ENCODE assay signal across 12 mouse cellular contexts in the genomic region with DNA sequence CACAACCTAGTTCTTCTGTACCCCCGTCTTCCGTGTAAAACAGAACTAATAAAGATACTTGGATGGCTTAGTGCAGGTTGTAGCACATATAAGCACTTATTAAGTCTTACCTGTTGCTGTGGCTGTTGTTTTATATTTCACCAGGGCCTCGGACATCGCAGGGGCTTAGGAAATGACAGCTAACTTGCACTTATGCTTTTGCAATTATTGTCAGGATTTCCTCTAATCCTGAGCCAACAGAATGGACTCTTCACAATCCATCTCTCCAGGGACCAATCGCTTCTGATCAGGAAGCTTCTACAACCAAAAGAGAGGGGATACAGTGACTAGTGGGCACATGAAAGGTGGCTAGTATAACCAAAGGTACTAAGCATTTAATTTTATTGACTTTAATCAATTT.
"Had no signal": no experiment of that assay in that cellular context is flagged by ENCODE, and none has a peak within 500 bp of the region (broad histone marks: within the 10 kb centered on the region; RNA-seq: fewer than 3 reads in every experiment).

No protein-coding gene starts in this region.

- DNase-seq: retina, postnatal 1 day; right cerebral cortex, adult 18-20 months; right cerebral cortex, postnatal 14 days; right cerebral cortex, postnatal 25 days; right cerebral cortex, postnatal 4 days; spleen, adult 18-20 months; thymus, adult 18-20 months; thymus, adult 2 months; thymus, postnatal 14 days; thymus, postnatal 25 days; thymus, postnatal 36 days; thymus, postnatal 4 days had no signal
